Mouse (Mus musculus) forebrain, postnatal 0 days (tissue): ENCODE data around the gene Prdm8. TPM values are rescaled to one million over a fixed set of nuclear protein-coding genes. Genes with fewer than 3 reads are reported as not detected.

Experiments
- ATAC-seq: fragments of 200-750 bp; cut with Nextera tagmentation; 2 replicates; pipeline ENCODE4 v1.8.0; 2017; ENCODE audit warnings: mild to moderate bottlenecking, moderate library complexity
- DNase-seq: peaks from one replicate; pipeline ENCODE4 v3.0.0-alpha.2; 2015
- H3K27ac ChIP-seq: fragments of 300-500 bp; sonication (generic); 2 replicates; pipeline ENCODE4 v1.5.1; 2014; ENCODE audit warnings: low read depth, mild to moderate bottlenecking, antibody characterized with exemption, low read length, moderate library complexity, mixed read lengths
- H3K27me3 ChIP-seq: fragments of 300-500 bp; sonication (generic); 2 replicates; pipeline ENCODE4 v1.6.1; 2014; ENCODE audit warnings: mild to moderate bottlenecking, low read length, mixed read lengths; ENCODE audit not compliant: insufficient read depth
- H3K36me3 ChIP-seq: fragments of 300-500 bp; sonication (generic); 2 replicates; pipeline ENCODE4 v1.6.1; 2014; ENCODE audit warnings: mild to moderate bottlenecking, moderate library complexity; ENCODE audit not compliant: insufficient read depth
- H3K4me1 ChIP-seq: fragments of 300-500 bp; sonication (generic); 2 replicates; pipeline ENCODE4 v1.6.1; 2014; ENCODE audit warnings: antibody characterized with exemption; ENCODE audit not compliant: insufficient read depth
- H3K4me2 ChIP-seq: fragments of 300-500 bp; sonication (generic); 2 replicates; pipeline ENCODE4 v1.6.1; 2014; ENCODE audit warnings: low read depth, mild to moderate bottlenecking, moderate library complexity
- H3K4me3 ChIP-seq: fragments of 300-500 bp; sonication (generic); 2 replicates; pipeline ENCODE4 v1.5.1; 2014; ENCODE audit warnings: low read depth, low read length, mixed read lengths
- H3K9ac ChIP-seq: fragments of 300-500 bp; sonication (generic); 2 replicates; pipeline ENCODE4 v1.6.1; 2014; ENCODE audit warnings: mild to moderate bottlenecking
- H3K9me3 ChIP-seq: fragments of 300-500 bp; sonication (generic); 2 replicates; pipeline ENCODE4 v1.6.1; 2016; ENCODE audit warnings: low read length
- CTCF ChIP-seq: sonication (generic); IDR thresholded peaks from 2 replicates; pipeline ENCODE4 v1.5.1; 2016; ENCODE audit warnings: antibody characterized with exemption, control low read depth, low read depth
- WGBS: fragments of 180-500 bp; shearing (Covaris S2); extraction: QIAGEN DNeasy Blood & Tissue Kit; methylation state at CpG from one replicate; pipeline ENCODE4 v1.1.7; 2014; 5-methylcytosine and 5-hydroxymethylcytosine counted together
- polyA plus RNA-seq: library from polyadenylated mRNA; unstranded; fragments of >200 nt; fragmentation: Nextera tagmentation; extraction: Ambion mirVana; gene quantifications from 2 replicates; pipeline ENCODE4 v1.2.1, GENCODE M21; 2015
- total RNA-seq: library from RNA; depleted of rRNA; stranded (reverse); fragments of >200 nt; gene quantifications from 2 replicates; pipeline ENCODE4 v1.2.3, GENCODE M21; 2014; rRNA removed

Prdm8 gene
- 17.5 and 25.6 TPM in 2 replicates for total RNA-seq
- 1.8 and 2.4 TPM in 2 replicates for polyA plus RNA-seq

DNA sequence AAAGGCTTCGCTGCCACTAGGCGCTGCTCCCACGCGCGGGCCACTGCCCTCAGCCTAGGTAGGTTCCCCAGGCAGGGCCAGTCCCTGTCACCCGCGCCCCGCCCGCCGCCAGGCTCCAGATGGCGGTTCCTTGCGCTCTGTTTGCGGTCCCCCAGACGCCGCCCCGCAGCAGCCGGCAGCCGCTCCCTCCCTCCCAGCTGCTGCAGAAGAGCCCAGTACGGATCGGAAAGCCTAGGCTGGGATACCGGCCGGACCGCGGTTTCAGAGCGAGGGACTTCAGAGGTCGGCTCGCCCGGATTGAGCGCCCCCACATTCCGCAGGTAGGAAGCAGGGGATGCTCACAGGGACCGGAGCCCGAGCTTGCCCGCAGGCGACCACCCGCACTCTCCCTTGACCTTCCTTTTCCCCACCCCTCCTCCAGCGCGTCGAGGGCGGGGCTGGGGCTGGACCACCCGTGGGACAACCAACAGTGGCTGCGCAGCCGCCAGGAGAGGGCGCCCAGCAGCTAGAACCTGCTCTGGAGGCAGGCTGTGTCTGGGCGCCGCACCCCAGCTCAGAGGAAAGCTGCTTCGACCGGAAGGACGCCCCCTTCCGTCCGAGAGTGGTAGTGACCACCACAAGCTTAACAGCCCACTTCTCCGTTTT is at the start of gene Prdm8:
Gene Prdm8 (plus strand): TSS at position 19 of the 645 bp plus-strand sequence.
- peak; percentile 94 for ATAC-seq
- WGBS: under 1% methylated on average over 49 of the region's 51 CpGs
- DNase-seq: peak; percentile 86
- peaks cover 34% of the 10 kb centered on the region for H3K27me3 ChIP-seq
- H3K4me1 ChIP-seq: peaks cover 7% of the 10 kb centered on the region; the same call in 1 of the 2 replicates
- H3K36me3 ChIP-seq: no peaks in the 10 kb centered on the region
- H3K4me2 ChIP-seq: peak within 1 kb of the TSS; percentile 71
- no peaks in the 10 kb centered on the region for H3K9me3 ChIP-seq
- H3K27ac ChIP-seq: peak within 1 kb of the TSS; percentile 40; the same call in 1 of the 2 replicates
- H3K4me3 ChIP-seq: peak within 1 kb of the TSS; percentile 44
- TF ChIP-seq CTCF: peak; percentile 87
- peak within 1 kb of the TSS; percentile 50 for H3K9ac ChIP-seq

DNA sequence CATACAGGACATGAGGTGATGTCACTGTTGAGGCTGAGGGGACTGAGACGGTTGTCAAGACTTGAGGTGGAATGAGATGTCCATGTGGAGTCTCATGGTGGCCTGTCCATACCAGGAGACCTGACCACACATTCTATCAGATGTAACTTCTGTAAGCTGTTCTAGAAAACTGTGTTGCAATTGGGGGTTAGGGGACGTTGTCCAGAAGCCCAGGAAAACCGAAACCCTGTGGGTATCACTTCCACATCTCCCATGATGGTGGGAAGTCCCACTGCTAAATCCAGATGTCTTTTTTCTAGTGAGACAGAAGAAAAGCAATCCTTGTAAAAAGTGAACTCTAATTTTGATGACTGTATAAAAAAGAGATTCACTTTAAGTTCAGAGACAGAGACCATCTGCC is 39.9 kb upstream of the Prdm8 start:
- Histone ChIP-seq H3K9ac (no peak overlapping the region), H3K9me3 (no peaks in the 10 kb centered on the region), H3K36me3 (no peaks in the 10 kb centered on the region), H3K4me1 (no peaks in the 10 kb centered on the region), H3K4me2 (no peak overlapping the region), H3K4me3 (no peak overlapping the region), H3K27me3 (no peaks in the 10 kb centered on the region), H3K27ac (no peak overlapping the region)
- DNase-seq: no peak
- WGBS: 88% methylated on average over 3 of the region's 3 CpGs
- ATAC-seq: no peak
- no peak for TF ChIP-seq CTCF

DNA sequence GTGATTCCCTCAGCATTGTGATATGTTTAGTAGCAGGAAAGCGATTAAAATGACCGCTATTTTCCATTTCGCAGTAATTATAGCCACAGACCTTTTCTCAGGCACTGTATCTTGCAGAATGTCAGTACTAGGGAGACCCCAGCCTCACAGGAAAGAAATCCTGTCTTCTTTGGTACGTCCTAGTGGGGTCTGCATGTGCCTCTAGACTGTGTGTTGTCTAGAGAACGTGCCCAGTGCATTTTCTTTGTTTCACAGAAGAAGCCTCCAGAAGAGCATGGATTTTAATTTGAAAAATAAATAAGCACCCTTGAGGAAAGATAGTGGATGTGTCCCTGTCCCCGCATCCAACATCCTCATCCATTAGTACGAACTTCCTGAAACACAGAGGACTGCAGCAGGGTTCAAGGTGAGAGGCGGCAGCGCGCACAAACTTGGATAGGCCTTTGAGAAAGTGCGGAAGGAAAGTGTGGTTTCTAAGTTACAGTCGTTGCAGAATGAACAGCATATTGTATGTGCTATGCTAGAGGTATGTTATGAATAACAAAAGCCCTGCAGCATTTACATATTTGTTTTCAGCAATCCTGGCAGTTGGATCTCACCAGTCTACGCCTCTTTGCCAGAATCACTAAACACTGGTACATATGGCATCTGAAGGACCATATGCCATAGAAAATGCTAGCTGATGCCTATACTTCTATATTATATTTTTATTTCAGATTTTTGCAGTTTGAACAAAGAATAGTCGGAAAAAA is 28.3 kb upstream of the Prdm8 start:
- H3K27ac ChIP-seq: 0 out of 2 replicates have a peak overlapping the region, but pooled peaks have one; percentile 42
- ATAC-seq: peak; percentile 91
- H3K9ac ChIP-seq: no peak overlapping the region

DNA sequence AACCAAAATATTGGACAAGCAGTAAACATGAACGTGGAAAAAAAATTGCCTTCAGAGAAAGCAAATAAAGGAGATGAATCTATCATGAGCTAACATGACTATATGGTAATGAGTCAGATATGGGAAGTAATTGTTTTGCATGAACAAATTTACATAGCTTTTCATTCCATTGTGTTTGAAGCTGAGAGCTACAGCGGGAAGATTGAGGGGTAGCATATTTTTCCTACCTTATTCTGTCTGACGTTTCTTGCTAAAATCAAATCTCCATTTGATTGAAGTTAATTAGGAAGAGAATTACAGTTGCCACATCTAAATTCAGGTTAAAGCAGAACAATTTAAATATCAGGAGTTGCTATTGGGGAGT is 27.7 kb upstream of the Prdm8 start:
- 26% methylated on average over 3 of the region's 3 CpGs for WGBS
- ATAC-seq (peak; percentile 88), DNase-seq (no peak)
- no peak overlapping the region for H3K4me3 ChIP-seq
- no peak overlapping the region for H3K4me2 ChIP-seq
- no peaks in the 10 kb centered on the region for H3K27me3 ChIP-seq
- TF ChIP-seq CTCF: no peak
- no peaks in the 10 kb centered on the region for H3K36me3 ChIP-seq
- 0 out of 2 replicates have a peak, but pooled peaks cover 2% of the 10 kb centered on the region for H3K4me1 ChIP-seq
- no peaks in the 10 kb centered on the region for H3K9me3 ChIP-seq
- H3K27ac ChIP-seq: no peak overlapping the region
- no peak overlapping the region for H3K9ac ChIP-seq

More for the DNA sequence above, 28.3 kb upstream of the Prdm8 start:
- no peaks in the 10 kb centered on the region for H3K27me3 ChIP-seq
- TF ChIP-seq CTCF: no peak
- WGBS: 46% methylated on average over 14 of the region's 14 CpGs
- no peaks in the 10 kb centered on the region for H3K9me3 ChIP-seq
- DNase-seq: peak; percentile 81
- H3K4me1 ChIP-seq: 0 out of 2 replicates have a peak, but pooled peaks cover 2% of the 10 kb centered on the region
- H3K4me3 ChIP-seq: no peak overlapping the region
- no peaks in the 10 kb centered on the region for H3K36me3 ChIP-seq
- H3K4me2 ChIP-seq: no peak overlapping the region

DNA sequence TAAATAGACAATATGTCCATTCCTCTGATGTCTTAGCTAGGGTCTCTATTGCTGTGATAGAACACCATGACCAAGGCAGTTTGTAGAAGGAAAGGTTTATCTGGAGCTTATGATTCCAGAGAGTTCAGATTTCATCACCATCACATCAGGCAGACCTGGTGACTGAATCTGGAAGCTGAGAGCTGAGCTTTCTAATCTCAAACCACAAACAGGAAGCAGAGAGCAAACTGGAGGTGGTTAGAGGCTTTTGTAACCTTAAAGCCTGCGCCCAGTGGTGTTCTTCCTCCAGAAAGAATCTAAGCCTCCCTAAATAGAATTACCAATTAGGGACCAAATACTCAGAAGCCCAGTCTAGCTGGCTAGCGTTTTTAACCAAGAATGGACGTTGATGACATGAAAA is 20.1 kb upstream of the Prdm8 start:
- Histone ChIP-seq H3K9me3 (no peaks in the 10 kb centered on the region), H3K27ac (no peak overlapping the region), H3K9ac (no peak overlapping the region), H3K4me3 (no peak overlapping the region), H3K4me1 (no peaks in the 10 kb centered on the region), H3K4me2 (no peak overlapping the region), H3K36me3 (no peaks in the 10 kb centered on the region), H3K27me3 (no peaks in the 10 kb centered on the region)
- WGBS: 56% methylated on average over 3 of the region's 3 CpGs
- no peak for DNase-seq
- no peak for ATAC-seq
- TF ChIP-seq CTCF: no peak

DNA sequence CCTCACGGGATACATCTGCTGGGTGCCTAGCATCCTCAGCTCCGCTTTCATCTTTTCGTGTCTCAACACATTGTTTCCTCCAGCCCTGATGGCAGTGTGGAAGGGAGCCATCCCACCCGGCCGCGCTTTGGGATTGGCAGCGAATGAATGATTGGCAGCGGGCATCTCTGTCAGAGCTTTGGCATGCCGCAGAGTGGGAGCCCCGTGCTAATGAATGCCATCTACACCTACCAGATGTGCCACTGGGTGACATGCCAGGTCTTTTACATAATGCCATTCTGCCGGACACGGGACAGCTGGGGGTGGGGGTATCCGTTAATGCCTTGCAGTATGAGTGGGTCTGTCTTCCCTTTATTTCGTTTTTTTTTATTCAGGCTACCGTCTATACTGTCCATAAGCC is 882 bp upstream of the Prdm8 start:
- Histone ChIP-seq H3K27ac (no peak overlapping the region), H3K4me3 (no peak overlapping the region)

More for the DNA sequence above, 882 bp upstream of the Prdm8 start:
- H3K4me1 ChIP-seq: peaks cover 7% of the 10 kb centered on the region; the same call in 1 of the 2 replicates
- no peaks in the 10 kb centered on the region for H3K36me3 ChIP-seq
- H3K4me2 ChIP-seq: peak overlapping the region; percentile 71; the same call in 1 of the 2 replicates
- no peak overlapping the region for H3K9ac ChIP-seq
- TF ChIP-seq CTCF: no peak
- DNase-seq (peak; percentile 67), ATAC-seq (peak; percentile 42)
- H3K9me3 ChIP-seq: no peaks in the 10 kb centered on the region
- peaks cover 23% of the 10 kb centered on the region; the same call in 1 of the 2 replicates for H3K27me3 ChIP-seq
- 3% methylated on average over 15 of the region's 15 CpGs for WGBS
